Mouse (Mus musculus) thymus, adult 2 months (tissue): ENCODE measurements at regions not wholly inside any gene's neighbourhood (a gene's known extent, or its start where the extent isn't known, plus 50 kb on each side); places are given as distances from the start of the nearest gene placed in this dataset.

Experiments
- CTCF ChIP-seq: fragments of 200-500 bp; IDR thresholded peaks from 2 replicates; pipeline ENCODE4 v1.5.1; 2012; ENCODE audit warnings: mild to moderate bottlenecking, control low read depth, low read length, moderate library complexity, borderline replicate concordance; ENCODE audit not compliant: control insufficient read depth, poor library complexity, insufficient read depth; ENCODE audit errors: extremely low read depth
- POLR2A ChIP-seq: fragments of 200-500 bp; IDR thresholded peaks from 2 replicates; pipeline ENCODE4 v1.6.1; 2012; ENCODE audit warnings: mild to moderate bottlenecking, low read length, control low read depth, moderate library complexity; ENCODE audit not compliant: control insufficient read depth, poor library complexity, insufficient read depth; ENCODE audit errors: extremely low read depth

- TF ChIP-seq CTCF (no peak), POLR2A (no peak)
Measured at GRCm38 (mm10) chr2:48650281-48650680, 163.6 kb upstream of the Acvr2a start.
